Mouse (Mus musculus) midbrain, postnatal 0 days (tissue): ENCODE data around the gene Polr2h. TPM values are rescaled to one million over a fixed set of nuclear protein-coding genes. Genes with fewer than 3 reads are reported as not detected.

Experiments used
- ATAC-seq: fragments of 200-750 bp; cut with Nextera tagmentation; 2 replicates; pipeline ENCODE4 v1.8.0; 2017; ENCODE audit warnings: moderate number of reproducible peaks, mild to moderate bottlenecking, moderate TSS enrichment, moderate library complexity; ENCODE audit not compliant: low FRiP score
- DNase-seq: peaks from one replicate; pipeline ENCODE4 v3.0.0-alpha.2; 2015; ENCODE audit warnings: low spot score
- H3K27ac ChIP-seq: fragments of 300-500 bp; sonication (generic); 2 replicates; pipeline ENCODE4 v1.5.1; 2014; ENCODE audit warnings: low read depth, mild to moderate bottlenecking, low read length, mixed read lengths
- H3K27me3 ChIP-seq: fragments of 300-500 bp; sonication (generic); 2 replicates; pipeline ENCODE4 v1.6.1; 2014; ENCODE audit warnings: low read length, control low read depth, mixed read lengths; ENCODE audit not compliant: insufficient read depth
- H3K36me3 ChIP-seq: fragments of 300-500 bp; sonication (generic); 2 replicates; pipeline ENCODE4 v1.6.1; 2014; ENCODE audit warnings: low read length, control low read depth, mixed read lengths; ENCODE audit not compliant: insufficient read depth
- H3K4me1 ChIP-seq: fragments of 300-500 bp; sonication (generic); 2 replicates; pipeline ENCODE4 v1.6.1; 2014; ENCODE audit warnings: mild to moderate bottlenecking, control low read depth, antibody characterized with exemption, low read length, mixed read lengths; ENCODE audit not compliant: insufficient read depth
- H3K4me2 ChIP-seq: fragments of 300-500 bp; sonication (generic); 2 replicates; pipeline ENCODE4 v1.6.1; 2014; ENCODE audit warnings: low read depth, mild to moderate bottlenecking, low read length, mixed read lengths; ENCODE audit not compliant: poor library complexity, severe bottlenecking
- H3K4me3 ChIP-seq: fragments of 300-500 bp; sonication (generic); 2 replicates; pipeline ENCODE4 v1.5.1; 2014; ENCODE audit warnings: low read depth, mild to moderate bottlenecking, low read length, moderate library complexity
- H3K9ac ChIP-seq: fragments of 300-500 bp; sonication (generic); replicated peaks from 2 replicates; pipeline ENCODE4 v1.6.1; 2014; ENCODE audit warnings: mild to moderate bottlenecking, low read length, moderate library complexity, mixed read lengths; ENCODE audit not compliant: poor library complexity, severe bottlenecking
- H3K9me3 ChIP-seq: fragments of 300-500 bp; sonication (generic); 2 replicates; pipeline ENCODE4 v1.6.1; 2016; ENCODE audit warnings: low read length, control low read depth
- CTCF ChIP-seq: IDR thresholded peaks from 2 replicates; pipeline ENCODE4 v1.5.1; 2016; ENCODE audit warnings: antibody characterized with exemption, mild to moderate bottlenecking
- WGBS: fragments of 180-500 bp; shearing (Covaris S2); extraction: QIAGEN DNeasy Blood & Tissue Kit; methylation state at CpG from one replicate; pipeline ENCODE4 v1.1.7; 2014; 5-methylcytosine and 5-hydroxymethylcytosine counted together
- polyA plus RNA-seq: library from polyadenylated mRNA; unstranded; fragments of >200 nt; fragmentation: Nextera tagmentation; extraction: Ambion mirVana; gene quantifications from 2 replicates; pipeline ENCODE4 v1.2.1, GENCODE M21; 2015
- total RNA-seq: library from RNA; depleted of rRNA; stranded (reverse); fragments of >200 nt; gene quantifications from 2 replicates; pipeline ENCODE4 v1.2.3, GENCODE M21; 2014

Polr2h gene
- total and polyA plus RNA-seq, 2 experiments from 2014 or later, result 40.3 to 72.3 TPM

- Histone ChIP-seq H3K9ac (peak overlapping the region; percentile 69), H3K4me1 (peaks cover 12% of the 10 kb centered on the region; the same call in 1 of the 2 replicates), H3K4me2 (peak overlapping the region; percentile 78), H3K4me3 (peak overlapping the region; percentile 46), H3K27ac (peak overlapping the region; percentile 80), H3K27me3 (no peaks in the 10 kb centered on the region), H3K9me3 (no peaks in the 10 kb centered on the region), H3K36me3 (peaks cover 24% of the 10 kb centered on the region)
- TF ChIP-seq CTCF, result no peak
- DNase-seq (peak; percentile 96), ATAC-seq (peak; percentile 82)
- 1% methylated on average over 44 of the region's 46 CpGs for WGBS
These were observed 21.7 kb upstream of the Polr2h start for GRCm38 (mm10) chr16:20695622-20696323.

- 82% methylated on average over 5 of the region's 5 CpGs for WGBS
- Histone ChIP-seq H3K27ac (no peak overlapping the region), H3K36me3 (peaks cover 25% of the 10 kb centered on the region), H3K27me3 (no peaks in the 10 kb centered on the region), H3K9ac (no peak overlapping the region), H3K4me3 (no peak overlapping the region), H3K4me2 (no peak overlapping the region), H3K4me1 (peaks cover 17% of the 10 kb centered on the region), H3K9me3 (no peaks in the 10 kb centered on the region)
- ATAC-seq, result no peak
- no peak for TF ChIP-seq CTCF
- no peak for DNase-seq
These were observed 18.2 kb upstream of the Polr2h start for GRCm38 (mm10) chr16:20699266-20699665.

GRCm38 (mm10) chr16:20700036-20700435 lies 17.4 kb upstream of the Polr2h start:
- peaks cover 25% of the 10 kb centered on the region for H3K36me3 ChIP-seq
- no peak for ATAC-seq
- H3K4me2 ChIP-seq, result no peak overlapping the region
- WGBS, result 28% methylated on average over 5 of the region's 5 CpGs
- H3K9ac ChIP-seq, result no peak overlapping the region
- H3K9me3 ChIP-seq, result no peaks in the 10 kb centered on the region
- H3K4me1 ChIP-seq, result peaks cover 12% of the 10 kb centered on the region; the same call in 1 of the 2 replicates
- no peak overlapping the region for H3K4me3 ChIP-seq
- TF ChIP-seq CTCF, result no peak
- DNase-seq, result no peak
- no peak overlapping the region for H3K27ac ChIP-seq
- H3K27me3 ChIP-seq, result no peaks in the 10 kb centered on the region

- Histone ChIP-seq H3K9me3 (no peaks in the 10 kb centered on the region), H3K27ac (no peak overlapping the region), H3K27me3 (no peaks in the 10 kb centered on the region), H3K4me1 (peaks cover 5% of the 10 kb centered on the region; the same call in 1 of the 2 replicates), H3K4me2 (no peak overlapping the region), H3K36me3 (peaks cover 25% of the 10 kb centered on the region), H3K4me3 (no peak overlapping the region), H3K9ac (0 out of 2 replicates have a peak overlapping the region, but pooled peaks have one; percentile 33)
- no peak for TF ChIP-seq CTCF
- ATAC-seq (no peak), DNase-seq (no peak)
- 41% methylated on average over 7 of the region's 7 CpGs for WGBS
These were observed 16.1 kb upstream of the Polr2h start for GRCm38 (mm10) chr16:20701316-20701715.

GRCm38 (mm10) chr16:20701729-20702521 lies 15.5 kb upstream of the Polr2h start:
- no peaks in the 10 kb centered on the region for H3K9me3 ChIP-seq
- no peak for TF ChIP-seq CTCF
- peaks cover 25% of the 10 kb centered on the region for H3K36me3 ChIP-seq
- H3K4me3 ChIP-seq, result no peak overlapping the region
- H3K4me2 ChIP-seq, result no peak overlapping the region
- DNase-seq, result no peak
- peak overlapping the region; percentile 38 for H3K27ac ChIP-seq
- ATAC-seq, result peak; percentile 7; the same call in 1 of the 2 replicates
- H3K4me1 ChIP-seq, result peaks cover 5% of the 10 kb centered on the region; the same call in 1 of the 2 replicates
- 0 out of 2 replicates have a peak overlapping the region, but pooled peaks have one; percentile 33 for H3K9ac ChIP-seq
- no peaks in the 10 kb centered on the region for H3K27me3 ChIP-seq
- WGBS, result 16% methylated on average over 12 of the region's 12 CpGs

GRCm38 (mm10) chr16:20702522-20702893 lies 15.0 kb upstream of the Polr2h start:
- Histone ChIP-seq H3K36me3 (peaks cover 25% of the 10 kb centered on the region), H3K27me3 (no peaks in the 10 kb centered on the region), H3K4me3 (no peak overlapping the region), H3K9ac (no peak overlapping the region), H3K9me3 (no peaks in the 10 kb centered on the region), H3K27ac (peak overlapping the region; percentile 43), H3K4me2 (no peak overlapping the region), H3K4me1 (peaks cover 5% of the 10 kb centered on the region; the same call in 1 of the 2 replicates)
- DNase-seq (peak; percentile 82), ATAC-seq (peak; percentile 76)
- 8% methylated on average over 8 of the region's 8 CpGs for WGBS
- peak; percentile 85 for TF ChIP-seq CTCF
